Mouse (Mus musculus): Measurements from ENCODE around the gene Itsn1. TPM values are rescaled to one million over a fixed set of nuclear protein-coding genes. Genes with fewer than 3 reads are reported as not detected.

Itsn1 gene
- polyA plus RNA-seq, 1 experiment from 2014 or later: 60.2 TPM

DNA sequence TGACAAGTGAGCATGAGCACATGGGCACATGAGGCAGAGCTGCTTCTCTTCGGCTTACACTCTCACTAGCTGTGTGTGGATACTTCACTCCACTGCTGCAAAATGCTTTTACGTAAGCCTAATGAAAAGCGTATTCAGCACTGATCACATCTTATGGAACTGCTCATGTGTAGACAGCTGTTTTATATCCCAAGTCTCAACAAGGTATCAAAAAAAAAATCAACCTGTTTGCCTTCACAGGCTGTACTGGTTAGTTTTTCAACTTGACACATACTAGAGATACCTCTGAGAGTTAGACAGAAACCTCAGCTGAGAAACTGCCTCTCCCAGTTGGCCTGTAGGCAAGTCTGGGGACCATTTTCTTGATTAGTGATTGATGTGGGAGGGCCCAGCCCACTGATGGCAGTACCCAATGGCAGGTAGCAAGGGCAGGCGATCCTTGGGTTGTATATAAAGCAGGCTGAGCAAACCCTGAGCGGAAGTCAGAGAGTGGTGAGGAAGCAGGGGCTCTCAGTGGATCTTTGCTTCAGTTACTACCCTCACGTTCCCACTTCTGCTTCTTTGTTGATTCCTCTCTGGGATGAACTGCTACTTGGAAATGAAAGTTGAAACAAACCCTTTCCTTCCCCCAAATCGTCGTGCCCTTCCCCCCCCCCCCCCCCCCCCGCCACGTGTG lies 203.9 kb downstream of the Itsn1 start:
- Histone ChIP-seq H3K27ac (replicated peaks) (no peak overlapping the region), H3K4me1 (replicated peaks) (peaks cover 11% of the 10 kb centered on the region), H3K9me3 (no peaks in the 10 kb centered on the region), H3K4me3 (no peak overlapping the region), H3K36me3 (peaks cover 12% of the 10 kb centered on the region), H3K4me2 (no peak overlapping the region), H3K9ac (no peak overlapping the region), H3K27me3 (no peaks in the 10 kb centered on the region)
- WGBS: 58% methylated on average over 10 of the region's 10 CpGs
- ATAC-seq (ENCODE audit: low FRiP score, low read depth): no peak

- Histone ChIP-seq H3K9me3 (no peaks in the 10 kb centered on the region), H3K4me1 (replicated peaks) (peaks cover 8% of the 10 kb centered on the region), H3K9ac (no peak overlapping the region)
Measured at GRCm38 (mm10) chr16:91935108-91935507, 206.0 kb downstream of the Itsn1 start.

GRCm38 (mm10) chr16:91935726-91936125 lies 206.6 kb downstream of the Itsn1 start:
- Histone ChIP-seq H3K9ac (no peak overlapping the region), H3K27me3 (no peaks in the 10 kb centered on the region), H3K4me2 (no peak overlapping the region), H3K4me1 (replicated peaks) (peaks cover 1% of the 10 kb centered on the region), H3K9me3 (no peaks in the 10 kb centered on the region), H3K4me3 (no peak overlapping the region), H3K36me3 (no peaks in the 10 kb centered on the region), H3K27ac (replicated peaks) (no peak overlapping the region)
- 60% methylated on average over 8 of the region's 8 CpGs for WGBS
- ATAC-seq (ENCODE audit: low FRiP score, low read depth): no peak

More at GRCm38 (mm10) chr16:91935108-91935507, 206.0 kb downstream of the Itsn1 start:
- ATAC-seq (ENCODE audit: low FRiP score, low read depth): no peak
- Histone ChIP-seq H3K27me3 (no peaks in the 10 kb centered on the region), H3K27ac (replicated peaks) (no peak overlapping the region), H3K4me2 (no peak overlapping the region), H3K36me3 (no peaks in the 10 kb centered on the region), H3K4me3 (no peak overlapping the region)
- 38% methylated on average over 8 of the region's 8 CpGs for WGBS

GRCm38 (mm10) chr16:91936340-91937030 lies 207.4 kb downstream of the Itsn1 start:
- H3K4me2 ChIP-seq: no peak overlapping the region
- no peak overlapping the region for H3K27ac ChIP-seq (replicated peaks)
- 52% methylated on average over 10 of the region's 10 CpGs for WGBS
- H3K4me1 ChIP-seq (replicated peaks): no peaks in the 10 kb centered on the region
- H3K9me3 ChIP-seq: no peaks in the 10 kb centered on the region
- H3K4me3 ChIP-seq: no peak overlapping the region
- H3K36me3 ChIP-seq: no peaks in the 10 kb centered on the region
- no peaks in the 10 kb centered on the region for H3K27me3 ChIP-seq
- no peak overlapping the region for H3K9ac ChIP-seq
- ATAC-seq (ENCODE audit: low FRiP score, low read depth): 0 out of 2 replicates have a peak, but pooled peaks have one; percentile 7

- Histone ChIP-seq H3K27ac (replicated peaks) (no peak overlapping the region), H3K27me3 (no peaks in the 10 kb centered on the region), H3K4me3 (no peak overlapping the region), H3K9me3 (no peaks in the 10 kb centered on the region), H3K4me2 (no peak overlapping the region), H3K9ac (no peak overlapping the region), H3K4me1 (replicated peaks) (no peaks in the 10 kb centered on the region), H3K36me3 (no peaks in the 10 kb centered on the region)
- WGBS: 92% methylated on average over 11 of the region's 11 CpGs
- ATAC-seq (ENCODE audit: low FRiP score, low read depth): no peak
Measured at GRCm38 (mm10) chr16:91937281-91937680, 208.2 kb downstream of the Itsn1 start.

- Histone ChIP-seq H3K4me1 (replicated peaks) (no peaks in the 10 kb centered on the region), H3K9me3 (no peaks in the 10 kb centered on the region), H3K27me3 (no peaks in the 10 kb centered on the region), H3K27ac (replicated peaks) (no peak overlapping the region), H3K4me3 (no peak overlapping the region), H3K9ac (no peak overlapping the region), H3K4me2 (no peak overlapping the region), H3K36me3 (no peaks in the 10 kb centered on the region)
- no peak for ATAC-seq (ENCODE audit: low FRiP score, low read depth)
- WGBS: 85% methylated on average over 5 of the region's 5 CpGs
Measured at GRCm38 (mm10) chr16:91938141-91938540, 209.1 kb downstream of the Itsn1 start.

GRCm38 (mm10) chr16:91940726-91941125 lies 211.6 kb downstream of the Itsn1 start:
- Histone ChIP-seq H3K27me3 (no peaks in the 10 kb centered on the region), H3K9me3 (no peaks in the 10 kb centered on the region), H3K9ac (no peak overlapping the region), H3K27ac (replicated peaks) (no peak overlapping the region), H3K4me3 (no peak overlapping the region), H3K4me2 (no peak overlapping the region), H3K4me1 (replicated peaks) (no peaks in the 10 kb centered on the region), H3K36me3 (no peaks in the 10 kb centered on the region)
- 76% methylated on average over 6 of the region's 6 CpGs for WGBS
- ATAC-seq (ENCODE audit: low FRiP score, low read depth): no peak

DNA sequence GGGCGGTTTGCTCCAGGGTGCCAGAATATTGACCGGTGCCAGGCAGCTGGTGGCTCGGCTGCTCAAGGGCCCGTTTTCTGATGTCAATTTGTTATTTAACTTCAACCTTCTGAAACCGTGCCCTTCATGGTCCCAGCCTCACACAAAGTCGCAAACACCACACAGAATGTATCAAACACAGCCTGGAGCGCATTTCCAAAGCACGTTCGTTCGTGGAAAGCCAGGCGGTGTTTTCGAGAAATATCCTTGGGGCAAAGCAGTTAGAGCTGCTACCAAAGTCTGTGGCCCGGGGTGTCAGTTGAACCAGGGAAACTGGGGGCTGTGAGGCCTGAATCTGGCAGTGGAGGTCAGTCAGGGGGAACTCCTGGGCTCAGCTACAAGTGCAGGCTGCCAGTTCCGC lies 213.1 kb downstream of the Itsn1 start:
- no peak overlapping the region for H3K27ac ChIP-seq (replicated peaks)
- no peaks in the 10 kb centered on the region for H3K9me3 ChIP-seq
- 90% methylated on average over 14 of the region's 14 CpGs for WGBS
- no peaks in the 10 kb centered on the region for H3K27me3 ChIP-seq
- no peak for ATAC-seq (ENCODE audit: low FRiP score, low read depth)
- H3K4me1 ChIP-seq (replicated peaks): no peaks in the 10 kb centered on the region
- H3K4me3 ChIP-seq: no peak overlapping the region
- no peak overlapping the region for H3K4me2 ChIP-seq
- no peaks in the 10 kb centered on the region for H3K36me3 ChIP-seq
- H3K9ac ChIP-seq: no peak overlapping the region

DNA sequence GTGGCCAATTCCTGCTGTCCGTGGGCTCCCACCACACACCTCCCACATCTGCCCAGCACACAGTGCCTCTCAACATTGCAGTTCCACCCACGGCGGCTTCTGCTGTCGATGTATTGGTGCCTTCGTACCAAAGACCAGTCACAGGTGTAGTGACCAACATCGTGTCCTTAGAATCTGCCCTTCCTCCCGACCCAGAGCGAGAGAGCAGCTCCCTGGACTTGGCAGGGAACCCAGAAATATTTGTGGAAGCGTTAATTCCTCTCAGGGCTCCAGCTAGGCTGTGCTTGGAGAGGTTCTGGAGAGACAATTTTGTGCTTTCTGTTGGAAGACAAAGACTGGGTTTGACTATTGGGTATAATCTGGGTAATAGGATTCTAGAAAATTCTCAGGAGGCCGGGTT lies 217.2 kb downstream of the Itsn1 start:
- 88% methylated on average over 10 of the region's 10 CpGs for WGBS
- H3K4me3 ChIP-seq: no peak overlapping the region
- no peak for ATAC-seq (ENCODE audit: low FRiP score, low read depth)
- no peaks in the 10 kb centered on the region for H3K4me1 ChIP-seq (replicated peaks)
- H3K36me3 ChIP-seq: no peaks in the 10 kb centered on the region
- H3K9ac ChIP-seq: no peak overlapping the region
- H3K9me3 ChIP-seq: no peaks in the 10 kb centered on the region
- no peaks in the 10 kb centered on the region for H3K27me3 ChIP-seq
- no peak overlapping the region for H3K27ac ChIP-seq (replicated peaks)
- H3K4me2 ChIP-seq: no peak overlapping the region

- WGBS: 55% methylated on average over 11 of the region's 11 CpGs
- Histone ChIP-seq H3K9me3 (no peaks in the 10 kb centered on the region), H3K27me3 (no peaks in the 10 kb centered on the region), H3K9ac (no peak overlapping the region), H3K36me3 (no peaks in the 10 kb centered on the region), H3K4me1 (replicated peaks) (no peaks in the 10 kb centered on the region), H3K27ac (replicated peaks) (no peak overlapping the region), H3K4me2 (no peak overlapping the region), H3K4me3 (no peak overlapping the region)
- no peak for ATAC-seq (ENCODE audit: low FRiP score, low read depth)
Measured at GRCm38 (mm10) chr16:91947093-91947492, 218.0 kb downstream of the Itsn1 start.

DNA sequence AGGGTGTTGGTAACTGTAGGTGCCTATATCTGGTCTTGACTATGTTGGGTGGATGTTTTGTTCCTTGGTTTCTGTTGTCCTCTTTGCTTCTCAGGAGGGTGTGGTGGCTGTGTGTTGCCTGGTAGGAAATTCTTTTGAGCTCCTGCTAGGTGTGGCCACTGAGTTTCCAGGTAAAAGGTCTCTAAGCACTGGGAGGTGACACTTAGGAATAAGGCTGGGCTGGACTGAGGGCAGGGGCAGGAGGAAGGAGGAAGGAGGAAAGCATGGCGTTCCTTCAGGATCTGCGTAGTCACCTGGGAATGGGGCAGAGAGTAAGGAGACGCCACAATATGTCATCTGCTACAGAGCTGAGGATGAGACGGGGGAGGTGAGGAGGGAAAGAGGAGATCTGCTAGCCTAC lies 224.9 kb downstream of the Itsn1 start:
- H3K36me3 ChIP-seq: no peaks in the 10 kb centered on the region
- H3K4me2 ChIP-seq: no peak overlapping the region
- H3K9ac ChIP-seq: no peak overlapping the region
- ATAC-seq (ENCODE audit: low FRiP score, low read depth): no peak
- H3K27ac ChIP-seq (replicated peaks): no peak overlapping the region
- H3K4me3 ChIP-seq: no peak overlapping the region
- 90% methylated on average over 4 of the region's 4 CpGs for WGBS
- no peaks in the 10 kb centered on the region for H3K9me3 ChIP-seq
- H3K4me1 ChIP-seq (replicated peaks): no peaks in the 10 kb centered on the region
- H3K27me3 ChIP-seq: no peaks in the 10 kb centered on the region

- Histone ChIP-seq H3K4me2 (no peak overlapping the region), H3K4me1 (replicated peaks) (no peaks in the 10 kb centered on the region), H3K9me3 (no peaks in the 10 kb centered on the region), H3K27ac (replicated peaks) (no peak overlapping the region), H3K9ac (no peak overlapping the region), H3K27me3 (no peaks in the 10 kb centered on the region), H3K4me3 (no peak overlapping the region), H3K36me3 (no peaks in the 10 kb centered on the region)
- WGBS: 88% methylated on average over 8 of the region's 8 CpGs
- no peak for ATAC-seq (ENCODE audit: low FRiP score, low read depth)
Measured at GRCm38 (mm10) chr16:91954766-91955165, 225.7 kb downstream of the Itsn1 start.
